Mouse (Mus musculus): Measurements from ENCODE around the gene Ccdc9. TPM values are rescaled to one million over a fixed set of nuclear protein-coding genes. Genes with fewer than 3 reads are reported as not detected.

Ccdc9 gene
- total and polyA plus RNA-seq, 3 experiments = 32.0 to 81.0 (median 47.6) TPM

GRCm38 (mm10) chr7:16282334-16282733, 4.3 kb downstream of the Ccdc9 start:
- H3K79me2 ChIP-seq (replicated peaks; ENCODE audit: control insufficient read depth, extremely low read depth, insufficient read depth, poor library complexity, severe bottlenecking) = peaks cover 12% of the 10 kb centered on the region
- dilution Hi-C loops (cut with MboI; ENCODE audit: extremely low pct_ligation_motif_present, extremely low pct_unique_long_range_greater_than_20kb, low sequenced_read_pairs) (no loop called here), in situ Hi-C loops (cut with MboI; ENCODE audit: low pct_ligation_motif_present, low pct_unique_long_range_greater_than_20kb, low sequenced_read_pairs) (no loop called here)
- no peak overlapping the region for H3K4me3 ChIP-seq (replicated peaks in 1 of 3; ENCODE audit: low read depth in 2 of 3, low read length in 2 of 3, poor library complexity in 1 of 3)
- H3K9ac ChIP-seq (ENCODE audit: insufficient read depth, low read depth) = no peak overlapping the region
- no peaks in the 10 kb centered on the region for H3K27me3 ChIP-seq (replicated peaks)
- TF ChIP-seq POLR2AphosphoS2 (IDR thresholded peaks at IDR 0.05; ENCODE audit: low read depth, low read length) (no peak), USF1 (IDR thresholded peaks at IDR 0.05; ENCODE audit: low read depth, low read length) (no peak), ETS1 (conservative IDR thresholded peaks at IDR 0.05; ENCODE audit: low read depth, low read length) (no peak), MEF2A (IDR thresholded peaks at IDR 0.05; ENCODE audit: borderline replicate concordance, low read depth, low read length) (no peak), MAX (IDR thresholded peaks at IDR 0.05; ENCODE audit: low read length) (no peak), JUN (IDR thresholded peaks at IDR 0.05; ENCODE audit: insufficient read depth, low read depth, low read length) (no peak), CHD1 (IDR thresholded peaks at IDR 0.05; ENCODE audit: low read depth, low read length) (no peak), ELF1 (IDR thresholded peaks at IDR 0.05; ENCODE audit: low read depth, low read length) (no peak), BHLHE40 (IDR thresholded peaks at IDR 0.05; ENCODE audit: low read depth, low read length) (no peak), KAT2A (IDR thresholded peaks at IDR 0.05; ENCODE audit: insufficient replicate concordance, low read length) (no peak), POLR2A (IDR thresholded peaks at IDR 0.05; ENCODE audit: low read depth, low read length) (no peak), UBTF (IDR thresholded peaks at IDR 0.05; ENCODE audit: low read depth, low read length) (no peak), IRF4 (IDR thresholded peaks at IDR 0.05; ENCODE audit: low read depth, low read length) (no peak), MAZ (IDR thresholded peaks at IDR 0.05; ENCODE audit: low read depth, low read length) (no peak), NELFE (IDR thresholded peaks at IDR 0.05; ENCODE audit: low read depth, low read length) (no peak), TCF12 (IDR thresholded peaks at IDR 0.05; ENCODE audit: low read depth, low read length) (no peak), CHD2 (IDR thresholded peaks at IDR 0.05; ENCODE audit: low read length) (no peak), EP300 (IDR thresholded peaks at IDR 0.05; ENCODE audit: low read length) (no peak), ZMIZ1 (IDR thresholded peaks at IDR 0.05; ENCODE audit: low read depth, low read length) (no peak)
- H3K36me3 ChIP-seq (replicated peaks in 1 of 2; ENCODE audit: control insufficient read depth in 1 of 2, insufficient read depth in 1 of 2, low read length in 1 of 2) = peaks cover 49 to 71% of the 10 kb centered on the region in 2 experiments
- no peak for DNase-seq (ENCODE audit: extremely low read depth)
- H3K27ac ChIP-seq (ENCODE audit: insufficient read depth, low read depth) = no peak overlapping the region
- no peaks in the 10 kb centered on the region for H3K9me3 ChIP-seq (replicated peaks; ENCODE audit: low read length)
- no peak overlapping the region for H3K4me2 ChIP-seq (ENCODE audit: insufficient read depth, low read depth, poor library complexity, severe bottlenecking)
- H3K4me1 ChIP-seq (ENCODE audit: control insufficient read depth in 1 of 2, insufficient read depth in 2 of 2) = peaks cover 0 to 14% of the 10 kb centered on the region in 2 experiments; a peak in 2 of 4 replicates

- Histone ChIP-seq H3K36me3 (replicated peaks in 1 of 2; ENCODE audit: control insufficient read depth in 1 of 2, insufficient read depth in 1 of 2, low read length in 1 of 2) (peaks cover 64 to 87% of the 10 kb centered on the region in 2 experiments), H3K4me1 (ENCODE audit: control insufficient read depth in 1 of 2, insufficient read depth in 2 of 2) (peaks cover 0 to 14% of the 10 kb centered on the region in 2 experiments; a peak in 2 of 4 replicates), H3K9me3 (replicated peaks; ENCODE audit: low read length) (no peaks in the 10 kb centered on the region), H3K4me2 (ENCODE audit: insufficient read depth, low read depth, poor library complexity, severe bottlenecking) (no peak overlapping the region), H3K79me2 (replicated peaks; ENCODE audit: control insufficient read depth, extremely low read depth, insufficient read depth, poor library complexity, severe bottlenecking) (peaks cover 12% of the 10 kb centered on the region), H3K27me3 (replicated peaks) (no peaks in the 10 kb centered on the region), H3K27ac (ENCODE audit: insufficient read depth, low read depth) (no peak overlapping the region), H3K9ac (ENCODE audit: insufficient read depth, low read depth) (no peak overlapping the region), H3K4me3 (replicated peaks in 1 of 3; ENCODE audit: low read depth in 2 of 3, low read length in 2 of 3, poor library complexity in 1 of 3) (no peak overlapping the region)
- no peak for TF ChIP-seq POLR2AphosphoS2 (IDR thresholded peaks at IDR 0.05; ENCODE audit: low read depth, low read length)
- no peak for TF ChIP-seq ZKSCAN1 (IDR thresholded peaks at IDR 0.05; ENCODE audit: borderline replicate concordance, low read depth, low read length)
- no peak for TF ChIP-seq UBTF (IDR thresholded peaks at IDR 0.05; ENCODE audit: low read depth, low read length)
- no peak for TF ChIP-seq EP300 (IDR thresholded peaks at IDR 0.05; ENCODE audit: low read length)
- in situ Hi-C loops (cut with MboI; ENCODE audit: low pct_ligation_motif_present, low pct_unique_long_range_greater_than_20kb, low sequenced_read_pairs) = no loop called here
- dilution Hi-C loops (cut with MboI; ENCODE audit: extremely low pct_ligation_motif_present, extremely low pct_unique_long_range_greater_than_20kb, low sequenced_read_pairs) = no loop called here
- no peak for DNase-seq (ENCODE audit: extremely low read depth)
Observed at GRCm38 (mm10) chr7:16280721-16281120, 5.9 kb downstream of the Ccdc9 start.
